Mouse (Mus musculus) stomach, embryonic 14.5 days (tissue): ENCODE data around the gene Scn3b. TPM values are rescaled to one million over a fixed set of nuclear protein-coding genes. Genes with fewer than 3 reads are reported as not detected.

ENCODE experiments used
- ATAC-seq: fragments of 200-750 bp; cut with Nextera tagmentation; 2 replicates; pipeline ENCODE4 v1.8.0; 2017; ENCODE audit warnings: low read depth, moderate TSS enrichment; ENCODE audit not compliant: insufficient number of reproducible peaks, insufficient read depth, low FRiP score
- H3K27ac ChIP-seq: fragments of 300-500 bp; sonication (generic); 2 replicates; pipeline ENCODE4 v1.5.1; 2014; ENCODE audit warnings: mild to moderate bottlenecking, low read length, moderate library complexity, mixed read lengths
- H3K27me3 ChIP-seq: fragments of 300-500 bp; sonication (generic); 2 replicates; pipeline ENCODE4 v1.6.1; 2014; ENCODE audit warnings: low read length, control low read depth, mixed read lengths; ENCODE audit not compliant: control insufficient read depth, insufficient read depth
- H3K36me3 ChIP-seq: fragments of 300-500 bp; sonication (generic); 2 replicates; pipeline ENCODE4 v1.6.1; 2014; ENCODE audit warnings: mild to moderate bottlenecking, control low read depth, low read length, moderate library complexity, mixed read lengths; ENCODE audit not compliant: control insufficient read depth, insufficient read depth
- H3K4me1 ChIP-seq: fragments of 300-500 bp; sonication (generic); 2 replicates; pipeline ENCODE4 v1.6.1; 2014; ENCODE audit warnings: low read length, control low read depth, mixed read lengths; ENCODE audit not compliant: control insufficient read depth, insufficient read depth
- H3K4me2 ChIP-seq: fragments of 300-500 bp; sonication (generic); replicated peaks from 2 replicates; pipeline ENCODE4 v1.6.1; 2014; ENCODE audit warnings: low read depth, low read length, control low read depth
- H3K4me3 ChIP-seq: fragments of 300-500 bp; sonication (generic); 2 replicates; pipeline ENCODE4 v1.5.1; 2014; ENCODE audit warnings: low read depth, low read length, control low read depth
- H3K9ac ChIP-seq: fragments of 300-500 bp; sonication (generic); replicated peaks from 2 replicates; pipeline ENCODE4 v1.6.1; 2014; ENCODE audit warnings: low read depth, mild to moderate bottlenecking, control low read depth, low read length, moderate library complexity, mixed read lengths
- H3K9me3 ChIP-seq: fragments of 300-500 bp; sonication (generic); 2 replicates; pipeline ENCODE4 v1.6.1; 2016; ENCODE audit warnings: low read depth, low read length, control low read depth; ENCODE audit not compliant: control insufficient read depth
- WGBS: fragments of 180-500 bp; shearing (Covaris S2); extraction: QIAGEN DNeasy Blood & Tissue Kit; methylation state at CpG from one replicate; pipeline ENCODE4 v1.1.7; 2014; 5-methylcytosine and 5-hydroxymethylcytosine counted together
- polyA plus RNA-seq: library from polyadenylated mRNA; unstranded; fragments of >200 nt; fragmentation: Nextera tagmentation; extraction: Ambion mirVana; gene quantifications from 2 replicates; pipeline ENCODE4 v1.2.1, GENCODE M21; 2014

Scn3b gene
- polyA plus RNA-seq, 1 experiment from 2014 or later = 7.9 TPM

GRCm38 (mm10) chr9:40275904-40276303, 6.9 kb downstream of the Scn3b start:
- no peak overlapping the region for H3K27ac ChIP-seq
- no peak overlapping the region for H3K9ac ChIP-seq
- H3K9me3 ChIP-seq = no peaks in the 10 kb centered on the region
- no peaks in the 10 kb centered on the region for H3K36me3 ChIP-seq
- no peak for ATAC-seq
- no peaks in the 10 kb centered on the region for H3K4me1 ChIP-seq
- no peak overlapping the region for H3K4me3 ChIP-seq
- no peaks in the 10 kb centered on the region for H3K27me3 ChIP-seq
- no peak overlapping the region for H3K4me2 ChIP-seq
- WGBS = 87% methylated on average over 5 of the region's 5 CpGs

GRCm38 (mm10) chr9:40277671-40278070, 8.7 kb downstream of the Scn3b start:
- Histone ChIP-seq H3K4me3 (no peak overlapping the region), H3K9me3 (no peaks in the 10 kb centered on the region), H3K27ac (no peak overlapping the region), H3K27me3 (no peaks in the 10 kb centered on the region), H3K9ac (no peak overlapping the region), H3K4me1 (no peaks in the 10 kb centered on the region), H3K4me2 (no peak overlapping the region), H3K36me3 (no peaks in the 10 kb centered on the region)
- 81% methylated on average over 3 of the region's 3 CpGs for WGBS
- ATAC-seq = no peak

- H3K27me3 ChIP-seq = no peaks in the 10 kb centered on the region
- no peak overlapping the region for H3K4me3 ChIP-seq
- H3K9me3 ChIP-seq = no peaks in the 10 kb centered on the region
- 91% methylated on average over 7 of the region's 7 CpGs for WGBS
- no peaks in the 10 kb centered on the region for H3K36me3 ChIP-seq
- H3K4me1 ChIP-seq = no peaks in the 10 kb centered on the region
- H3K9ac ChIP-seq = no peak overlapping the region
- no peak overlapping the region for H3K4me2 ChIP-seq
- no peak for ATAC-seq
- no peak overlapping the region for H3K27ac ChIP-seq
Observed at GRCm38 (mm10) chr9:40279438-40279837, 10.4 kb downstream of the Scn3b start.

GRCm38 (mm10) chr9:40282968-40283367, 14.0 kb downstream of the Scn3b start:
- no peaks in the 10 kb centered on the region for H3K9me3 ChIP-seq
- H3K4me3 ChIP-seq = no peak overlapping the region
- H3K27me3 ChIP-seq = no peaks in the 10 kb centered on the region
- no peaks in the 10 kb centered on the region for H3K36me3 ChIP-seq
- H3K27ac ChIP-seq = no peak overlapping the region
- no peak overlapping the region for H3K9ac ChIP-seq
- H3K4me2 ChIP-seq = no peak overlapping the region
- no peak for ATAC-seq
- H3K4me1 ChIP-seq = no peaks in the 10 kb centered on the region
- WGBS = 87% methylated on average over 7 of the region's 7 CpGs

- Histone ChIP-seq H3K9me3 (no peaks in the 10 kb centered on the region), H3K4me1 (no peaks in the 10 kb centered on the region), H3K4me2 (no peak overlapping the region), H3K9ac (no peak overlapping the region), H3K27me3 (no peaks in the 10 kb centered on the region), H3K4me3 (no peak overlapping the region), H3K36me3 (no peaks in the 10 kb centered on the region), H3K27ac (no peak overlapping the region)
- WGBS = 74% methylated on average over 4 of the region's 4 CpGs
- no peak for ATAC-seq
Observed at GRCm38 (mm10) chr9:40292475-40292874, 23.5 kb downstream of the Scn3b start.

- ATAC-seq = 0 out of 2 replicates have a peak, but pooled peaks have one; percentile 33
- Histone ChIP-seq H3K9me3 (no peaks in the 10 kb centered on the region), H3K27ac (no peak overlapping the region), H3K9ac (no peak overlapping the region), H3K36me3 (peaks cover 3% of the 10 kb centered on the region; the same call in 1 of the 2 replicates), H3K27me3 (no peaks in the 10 kb centered on the region), H3K4me2 (no peak overlapping the region), H3K4me3 (no peak overlapping the region), H3K4me1 (no peaks in the 10 kb centered on the region)
- 96% methylated on average over 8 of the region's 8 CpGs for WGBS
Observed at GRCm38 (mm10) chr9:40293286-40293685, 24.3 kb downstream of the Scn3b start.

GRCm38 (mm10) chr9:40293740-40294139, 24.7 kb downstream of the Scn3b start:
- H3K4me2 ChIP-seq = no peak overlapping the region
- no peaks in the 10 kb centered on the region for H3K4me1 ChIP-seq
- peaks cover 3% of the 10 kb centered on the region; the same call in 1 of the 2 replicates for H3K36me3 ChIP-seq
- H3K9ac ChIP-seq = no peak overlapping the region
- H3K9me3 ChIP-seq = no peaks in the 10 kb centered on the region
- H3K27ac ChIP-seq = no peak overlapping the region
- H3K27me3 ChIP-seq = no peaks in the 10 kb centered on the region
- 92% methylated on average over 5 of the region's 5 CpGs for WGBS
- H3K4me3 ChIP-seq = no peak overlapping the region
- no peak for ATAC-seq

- Histone ChIP-seq H3K4me1 (no peaks in the 10 kb centered on the region), H3K36me3 (peaks cover 3% of the 10 kb centered on the region; the same call in 1 of the 2 replicates), H3K9me3 (no peaks in the 10 kb centered on the region), H3K4me2 (no peak overlapping the region), H3K27ac (no peak overlapping the region), H3K9ac (no peak overlapping the region), H3K4me3 (no peak overlapping the region), H3K27me3 (no peaks in the 10 kb centered on the region)
- WGBS = 90% methylated on average over 5 of the region's 5 CpGs
- ATAC-seq = no peak
Observed at GRCm38 (mm10) chr9:40294210-40294609, 25.2 kb downstream of the Scn3b start.

GRCm38 (mm10) chr9:40294866-40295265, 25.8 kb downstream of the Scn3b start:
- no peaks in the 10 kb centered on the region for H3K9me3 ChIP-seq
- no peak for ATAC-seq
- H3K27ac ChIP-seq = no peak overlapping the region
- H3K4me1 ChIP-seq = no peaks in the 10 kb centered on the region
- H3K4me2 ChIP-seq = no peak overlapping the region
- H3K27me3 ChIP-seq = no peaks in the 10 kb centered on the region
- no peak overlapping the region for H3K4me3 ChIP-seq
- 85% methylated on average over 1 of the region's 1 CpGs for WGBS
- no peak overlapping the region for H3K9ac ChIP-seq
- H3K36me3 ChIP-seq = peaks cover 3% of the 10 kb centered on the region; the same call in 1 of the 2 replicates
